Mouse (Mus musculus) liver, postnatal 0 days (tissue): ENCODE measurements at regions not wholly inside any gene's neighbourhood (a gene's known extent, or its start where the extent isn't known, plus 50 kb on each side); places are given as distances from the start of the nearest gene placed in this dataset.

Source experiments
- CTCF ChIP-seq: sonication (generic); IDR thresholded peaks from 2 replicates; pipeline ENCODE4 v1.5.1; 2016; ENCODE audit warnings: antibody characterized with exemption, low read depth
- EP300 ChIP-seq: IDR thresholded peaks from 2 replicates; pipeline ENCODE4 v1.6.1; 2016; ENCODE audit warnings: antibody characterized with exemption, low read depth, mild to moderate bottlenecking

DNA sequence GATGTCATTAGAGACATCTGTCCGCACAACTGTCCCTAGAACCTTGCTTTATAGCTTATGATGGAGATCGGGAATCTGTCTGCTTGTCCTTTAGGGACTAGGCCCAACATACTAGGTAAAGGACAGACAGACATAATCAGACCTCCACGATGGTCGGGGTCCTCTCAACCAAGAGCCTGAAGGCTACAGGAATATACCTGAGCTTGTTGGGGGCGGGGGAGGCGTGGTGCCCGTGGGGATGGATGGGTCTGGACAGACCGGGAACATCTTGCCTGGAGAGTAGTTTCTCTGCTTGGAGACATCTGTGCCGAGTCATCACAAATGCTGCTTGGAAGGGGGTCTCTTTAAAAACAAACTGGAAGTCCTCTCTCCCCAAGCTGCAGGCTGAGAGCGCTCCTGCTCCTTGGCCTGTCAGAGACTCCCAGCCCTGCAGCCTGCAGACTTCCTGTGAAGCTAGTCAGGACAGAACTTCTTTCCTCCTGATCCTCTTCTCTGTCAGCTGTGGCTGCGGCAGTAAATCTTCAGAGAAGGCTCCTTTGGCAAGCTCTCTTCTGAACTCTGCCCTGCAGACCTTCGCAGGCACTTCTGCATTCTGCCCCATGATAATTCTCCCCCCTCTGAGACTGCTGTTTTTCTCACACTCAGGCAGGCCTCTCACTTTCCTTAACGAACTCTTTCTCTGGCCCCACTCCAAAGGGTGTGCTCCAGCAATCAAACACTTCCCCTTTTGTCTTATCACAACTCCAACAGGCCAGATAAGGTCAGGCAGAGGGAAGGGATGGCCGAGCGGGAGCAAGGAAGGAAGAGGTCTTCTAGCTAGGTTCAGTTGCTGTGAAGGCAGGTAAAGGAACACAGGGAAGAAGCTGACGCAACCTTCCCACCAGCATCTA, 143.1 kb upstream of the Cdk6 start:
- TF ChIP-seq CTCF (no peak), EP300 (peak; percentile 39; the same call in 1 of the 2 replicates)
